Mouse (Mus musculus): ENCODE data around the gene Lrp2. TPM values are rescaled to one million over a fixed set of nuclear protein-coding genes. Genes with fewer than 3 reads are reported as not detected.
A peak's percentile ranks its signal among the peaks of the same experiment; 100 is the strongest.

The Lrp2 gene
- total RNA-seq, 2 experiments from 2014 or later = not detected

GRCm38 (mm10) chr2:69530691-69531527, 55.0 kb downstream of the Lrp2 start:
- ATAC-seq (ENCODE audit: poor library complexity, severe bottlenecking) = no peak

- no peak for ATAC-seq (ENCODE audit: poor library complexity, severe bottlenecking)
These were observed 55.7 kb downstream of the Lrp2 start for GRCm38 (mm10) chr2:69530126-69530525.

GRCm38 (mm10) chr2:69520273-69520672, 65.6 kb downstream of the Lrp2 start:
- no peak for ATAC-seq (ENCODE audit: poor library complexity, severe bottlenecking)

- ATAC-seq (ENCODE audit: poor library complexity, severe bottlenecking) = peak; percentile 52
These were observed 67.6 kb downstream of the Lrp2 start for GRCm38 (mm10) chr2:69518307-69518706.

DNA sequence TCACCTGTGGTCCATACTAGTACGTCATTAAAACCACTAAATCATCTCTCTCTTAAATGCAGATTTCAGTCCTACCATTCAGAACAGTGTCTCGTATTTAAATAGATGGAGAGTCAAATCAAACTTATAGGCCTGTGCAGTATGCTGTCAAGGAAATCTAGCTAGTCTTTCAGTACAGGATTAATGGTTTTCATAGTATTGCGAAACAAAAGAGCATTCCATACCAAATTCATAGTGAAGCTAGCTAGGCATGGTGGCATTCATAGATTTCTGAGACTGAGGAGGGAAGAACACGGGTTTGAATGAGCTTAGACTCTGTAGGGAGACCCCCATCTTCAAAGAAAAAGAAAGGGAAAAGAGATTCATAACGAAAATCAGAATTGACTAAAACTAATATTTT, 74.1 kb downstream of the Lrp2 start:
- ATAC-seq (ENCODE audit: poor library complexity, severe bottlenecking) = no peak

DNA sequence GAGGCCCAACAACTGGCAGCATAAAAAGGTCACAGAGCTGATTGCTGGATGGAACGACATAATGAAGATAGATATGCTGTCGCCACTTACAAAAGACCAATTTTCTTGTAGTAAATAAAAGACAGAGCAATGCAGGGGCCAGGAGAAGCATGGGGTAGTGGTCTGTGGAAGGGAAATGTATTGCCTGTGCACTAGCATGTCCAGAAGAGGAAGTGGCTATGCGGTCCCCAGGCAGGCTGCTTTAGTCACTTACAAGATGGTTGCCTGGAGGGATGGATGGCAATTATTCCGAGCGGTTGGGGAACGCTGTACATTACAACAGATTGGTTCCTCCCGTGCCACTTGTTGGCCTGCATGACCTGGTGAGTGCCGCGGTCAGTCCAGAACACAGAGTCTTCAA, 85.5 kb downstream of the Lrp2 start:
- no peak for ATAC-seq (ENCODE audit: poor library complexity, severe bottlenecking)

GRCm38 (mm10) chr2:69493130-69493529, 92.7 kb downstream of the Lrp2 start:
- no peak for ATAC-seq (ENCODE audit: poor library complexity, severe bottlenecking)

GRCm38 (mm10) chr2:69480965-69481364, 104.9 kb downstream of the Lrp2 start:
- ATAC-seq (ENCODE audit: poor library complexity, severe bottlenecking) = no peak

DNA sequence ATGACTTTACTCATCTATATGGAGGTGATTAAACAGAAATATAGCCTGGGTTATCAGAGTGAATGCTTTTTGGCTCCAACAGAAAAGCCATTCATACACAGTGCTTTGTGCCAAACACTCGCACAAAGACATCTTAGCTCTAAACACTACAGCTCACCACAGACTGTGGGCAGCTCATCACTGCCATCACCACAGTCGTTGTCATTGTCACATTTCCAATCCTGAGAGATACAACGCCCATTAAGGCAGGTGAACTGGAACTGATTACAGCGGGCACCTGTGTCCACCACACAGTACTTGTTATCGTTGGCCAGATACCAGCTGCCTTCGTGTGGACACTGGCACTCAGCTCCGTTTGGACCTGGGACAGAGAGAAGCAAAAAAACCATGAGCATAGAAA, 106.0 kb downstream of the Lrp2 start:
- ATAC-seq (ENCODE audit: poor library complexity, severe bottlenecking) = no peak

- ATAC-seq (ENCODE audit: poor library complexity, severe bottlenecking) = no peak
These were observed 109.0 kb downstream of the Lrp2 start for GRCm38 (mm10) chr2:69476901-69477300.

GRCm38 (mm10) chr2:69475177-69475576, 110.7 kb downstream of the Lrp2 start:
- ATAC-seq (ENCODE audit: poor library complexity, severe bottlenecking) = no peak

DNA sequence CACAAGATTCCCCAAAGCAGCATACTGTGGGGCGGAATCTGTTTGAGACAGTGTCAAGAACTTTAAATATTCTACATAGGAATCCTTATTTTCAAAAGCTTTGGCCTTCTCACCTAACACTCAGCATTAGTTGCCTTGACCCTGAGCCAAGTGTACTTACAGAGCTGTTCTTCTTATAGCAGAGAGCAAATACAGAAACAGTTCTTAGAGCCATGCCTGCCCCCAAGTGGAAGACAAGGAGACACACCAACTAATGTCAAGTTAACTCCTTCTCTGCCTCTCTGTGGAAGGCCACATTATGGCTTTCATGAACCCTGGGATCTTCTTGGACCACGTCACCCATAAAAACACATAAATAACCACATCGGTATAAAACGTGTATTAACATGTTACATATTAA, 114.0 kb downstream of the Lrp2 start:
- no peak for ATAC-seq (ENCODE audit: poor library complexity, severe bottlenecking)

DNA sequence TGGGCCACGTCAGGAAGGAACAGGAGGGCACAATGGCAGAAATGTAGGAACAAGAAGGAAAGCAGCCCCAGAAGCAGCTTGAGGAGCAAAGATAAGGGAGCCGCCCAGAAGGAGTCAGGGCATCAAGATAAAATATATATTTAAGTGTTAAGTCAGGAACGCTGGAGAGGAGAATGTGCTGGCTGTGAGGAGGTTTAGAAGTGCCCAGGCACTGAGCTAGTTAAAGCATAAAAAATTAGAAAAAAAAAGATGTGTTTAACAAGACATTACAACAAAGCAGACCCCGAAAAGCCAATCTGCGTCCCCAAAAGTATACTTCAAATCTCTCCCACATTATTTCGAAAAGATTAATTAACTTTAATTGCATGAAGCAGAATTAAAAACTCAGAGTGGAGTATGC, 122.3 kb downstream of the Lrp2 start:
- no peak for ATAC-seq (ENCODE audit: poor library complexity, severe bottlenecking)

DNA sequence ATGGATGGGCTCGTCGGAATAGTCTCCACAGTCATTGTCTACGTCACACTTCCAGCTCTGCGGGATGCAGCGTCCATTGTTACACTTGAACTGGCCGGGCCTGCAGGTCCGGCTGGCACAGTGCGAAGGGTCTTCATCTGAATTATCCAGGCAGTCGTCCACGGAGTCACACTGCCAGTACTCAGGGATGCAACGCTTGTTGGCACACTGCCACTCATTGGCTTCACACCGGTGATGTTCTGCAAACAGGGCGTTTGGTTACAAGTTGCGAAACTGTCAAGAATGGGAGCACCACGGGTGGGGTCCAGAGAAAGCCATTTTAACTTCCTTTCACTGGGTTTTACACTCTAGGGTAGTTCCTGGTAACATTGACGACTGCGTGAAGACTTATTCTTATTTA, 126.4 kb downstream of the Lrp2 start:
- ATAC-seq (ENCODE audit: poor library complexity, severe bottlenecking) = no peak

DNA sequence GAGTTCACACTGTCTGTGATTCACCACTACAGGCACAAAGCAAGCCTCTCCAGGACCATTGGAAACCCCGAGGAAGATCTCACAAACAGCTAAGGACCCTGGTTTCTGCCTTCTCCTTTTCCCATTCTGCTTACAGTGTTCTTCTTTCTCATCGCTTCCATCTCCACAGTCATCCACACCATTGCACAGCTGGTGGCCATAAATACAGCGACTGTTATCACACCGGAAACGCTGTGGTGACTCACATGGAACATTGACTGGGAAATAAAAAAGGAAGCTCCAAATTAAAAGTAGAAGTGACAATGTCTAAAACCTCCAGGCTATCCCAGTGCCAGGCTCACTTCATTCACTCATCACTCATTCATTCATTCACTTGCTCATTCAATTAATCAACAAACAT, 134.7 kb downstream of the Lrp2 start:
- ATAC-seq (ENCODE audit: poor library complexity, severe bottlenecking) = no peak

GRCm38 (mm10) chr2:69448581-69448980, 137.3 kb downstream of the Lrp2 start:
- no peak for ATAC-seq (ENCODE audit: poor library complexity, severe bottlenecking)

DNA sequence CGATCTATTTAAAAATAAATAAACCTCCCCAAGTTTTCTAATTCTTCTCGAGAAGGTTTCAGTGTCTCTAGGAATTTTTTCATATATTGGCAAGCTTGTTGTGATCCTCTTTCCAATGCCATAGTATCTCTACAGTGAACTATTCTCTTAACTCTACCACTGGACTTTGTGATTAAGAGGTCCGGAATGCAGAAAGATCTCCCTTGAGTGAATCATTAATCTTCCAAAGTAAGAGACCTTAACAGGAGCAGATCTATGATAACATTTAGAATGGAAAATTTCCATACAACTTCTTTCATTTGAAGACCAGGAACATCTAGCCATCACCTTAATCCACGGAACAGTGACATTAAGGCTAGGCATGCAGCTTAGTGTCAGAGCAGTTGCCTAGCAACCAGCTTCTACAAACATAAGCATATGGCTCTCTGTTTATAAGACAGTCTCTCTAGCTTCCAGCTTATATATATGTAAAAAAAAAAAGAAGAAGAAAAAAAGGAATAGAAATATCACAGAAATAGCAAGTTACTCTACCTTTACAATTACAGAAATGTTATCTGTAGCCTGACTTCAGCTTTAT, 139.9 kb downstream of the Lrp2 start:
- no peak for ATAC-seq (ENCODE audit: poor library complexity, severe bottlenecking)

GRCm38 (mm10) chr2:69441656-69442055, 144.2 kb downstream of the Lrp2 start:
- no peak for ATAC-seq (ENCODE audit: poor library complexity, severe bottlenecking)

DNA sequence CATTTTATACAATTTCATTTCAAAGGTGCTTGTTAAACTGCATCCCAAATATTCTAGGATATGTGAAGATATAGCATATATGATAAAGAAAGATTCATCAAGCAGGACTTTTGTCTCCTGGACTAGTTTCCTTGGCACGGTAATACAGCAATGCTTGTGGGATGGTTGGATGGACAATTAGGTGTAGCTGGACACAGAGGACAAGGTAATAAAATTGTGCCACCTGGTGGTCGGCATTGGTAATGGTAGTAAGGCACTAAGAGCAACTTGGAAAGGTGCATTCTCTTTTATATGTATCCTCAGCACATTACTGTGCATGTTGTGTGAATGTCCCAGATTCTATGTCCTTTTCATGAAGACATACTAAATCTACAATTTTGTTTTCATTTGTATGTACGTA, 157.7 kb downstream of the Lrp2 start:
- ATAC-seq (ENCODE audit: poor library complexity, severe bottlenecking) = peak; percentile 86

DNA sequence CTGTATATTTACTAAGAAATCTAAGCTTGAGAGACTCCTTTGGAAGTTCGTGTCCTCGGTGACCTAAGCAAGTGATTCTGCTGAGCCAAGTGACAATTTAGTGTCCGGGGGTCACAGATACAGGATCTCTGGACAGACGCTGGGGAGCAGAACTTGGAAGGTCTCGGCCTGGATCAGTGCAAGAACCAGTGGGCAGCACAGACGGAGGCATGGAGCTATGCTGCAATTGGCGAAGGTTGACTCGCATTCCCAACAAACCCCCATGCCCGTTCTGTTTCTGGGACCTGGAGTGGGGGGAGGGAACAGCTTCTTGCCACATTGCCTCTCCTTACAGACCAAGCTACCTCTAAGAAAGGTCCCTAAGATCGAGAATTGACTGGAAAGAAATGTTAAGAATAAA, 158.7 kb downstream of the Lrp2 start:
- ATAC-seq (ENCODE audit: poor library complexity, severe bottlenecking) = no peak

DNA sequence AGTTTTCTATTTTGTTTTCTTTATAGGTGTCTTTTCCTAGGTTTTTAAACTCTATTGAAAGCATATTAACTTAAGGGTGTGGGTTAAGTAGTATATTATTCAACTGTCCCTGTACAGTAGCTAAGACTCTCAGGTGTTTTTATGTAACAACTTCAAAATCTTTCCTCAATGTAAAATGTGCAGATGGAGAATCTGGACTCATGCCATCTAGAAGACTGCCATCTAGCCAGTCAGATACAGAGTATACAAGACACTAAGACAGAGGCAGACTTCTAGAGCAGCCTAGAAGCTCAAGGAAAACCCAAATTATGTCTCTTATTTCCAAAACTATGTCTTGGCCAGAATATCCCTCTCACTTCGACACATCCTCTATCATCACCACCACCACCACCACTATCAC, 159.8 kb downstream of the Lrp2 start:
- no peak for ATAC-seq (ENCODE audit: poor library complexity, severe bottlenecking)

GRCm38 (mm10) chr2:69424829-69425228, 161.0 kb downstream of the Lrp2 start:
- ATAC-seq (ENCODE audit: poor library complexity, severe bottlenecking) = no peak
